ENCODE assay signal across 8 mouse cellular contexts in genomic region chr4:133518601-133519368, GRCm38 (mm10). TPM values are rescaled to one million over a fixed set of nuclear protein-coding genes. Genes with fewer than 3 reads are reported as not detected.
DNase-seq lines count a peak whose midpoint lies in the region; ATAC-seq and TF ChIP-seq lines count a peak whose summit lies in the region.

Kdf1 (plus strand) TSS chr4:133518963.

- WGBS in embryonic facial prominence, embryonic 11.5 days, result 4% methylated on average over 65 of the region's 69 CpGs
- WGBS in kidney, adult 2 months, result 3% methylated on average over 69 of the region's 69 CpGs
- WGBS in lung, adult 2 months, result 4% methylated on average over 69 of the region's 69 CpGs

- no peak for ATAC-seq in CD4-positive, CD25-positive, alpha-beta regulatory T cell, adult 4 months
- no peak for ATAC-seq in embryonic facial prominence, embryonic 11.5 days (replicated peaks; ENCODE audit: insufficient number of reproducible peaks, low FRiP score, low TSS enrichment, low read depth)
- ATAC-seq in megakaryocyte progenitor cell, adult 5-6 weeks (replicated peaks; ENCODE audit: poor library complexity), result no peak

- H3K9me3 ChIP-seq in embryonic facial prominence, embryonic 11.5 days (replicated peaks; ENCODE audit: control insufficient read depth, low read length), result no peaks in the 10 kb centered on the region

- H3K27me3 ChIP-seq in embryonic facial prominence, embryonic 11.5 days (ENCODE audit: control insufficient read depth, insufficient read depth, low read length), result peaks cover 30% of the 10 kb centered on the region
- no peaks in the 10 kb centered on the region for H3K27me3 ChIP-seq in kidney, adult 2 months (replicated peaks; ENCODE audit: control insufficient read depth, insufficient read depth, low read length)

- TF ChIP-seq POLR2A in kidney, adult 2 months (IDR thresholded peaks at IDR 0.05; ENCODE audit: low read depth, low read length), result peak; percentile 51
- no peak for TF ChIP-seq POLR2A in lung, adult 2 months (IDR thresholded peaks at IDR 0.05; ENCODE audit: borderline replicate concordance, extremely low read depth, low read depth, low read length)

- no peak for TF ChIP-seq CTCF in kidney, adult 2 months (conservative IDR thresholded peaks at IDR 0.05; ENCODE audit: insufficient read depth, insufficient read length, low read depth, low read length)
- TF ChIP-seq CTCF in lung, adult 2 months (IDR thresholded peaks at IDR 0.05; ENCODE audit: insufficient read depth, low read length), result no peak

- peak within 1 kb of the TSS; percentile 48 for H3K4me2 ChIP-seq in embryonic facial prominence, embryonic 11.5 days (ENCODE audit: low read depth, low read length)

- peak within 1 kb of the TSS; percentile 54 for H3K9ac ChIP-seq in embryonic facial prominence, embryonic 11.5 days (replicated peaks; ENCODE audit: low read length)

- peak within 1 kb of the TSS; percentile 39 for H3K4me3 ChIP-seq in embryonic facial prominence, embryonic 11.5 days (ENCODE audit: low read depth, low read length)
- peak within 1 kb of the TSS; percentile 73 for H3K4me3 ChIP-seq in kidney, adult 2 months (ENCODE audit: insufficient read depth, low read depth, low read length)
- peak within 1 kb of the TSS; percentile 49 for H3K4me3 ChIP-seq in lung, adult 2 months (replicated peaks; ENCODE audit: extremely low read depth, low read depth, low read length)

- H3K36me3 ChIP-seq in embryonic facial prominence, embryonic 11.5 days (replicated peaks; ENCODE audit: control insufficient read depth, insufficient read depth, low read depth, low read length), result no peaks in the 10 kb centered on the region
- no peaks in the 10 kb centered on the region for H3K36me3 ChIP-seq in kidney, adult 2 months (ENCODE audit: control insufficient read depth, insufficient read depth, low read length)

- peak; percentile 37 for DNase-seq in CD4-positive, CD25-positive, alpha-beta regulatory T cell, adult 2 months (ENCODE audit: low read depth, low spot score)
- peak; percentile 27 for DNase-seq in embryonic facial prominence, embryonic 11.5 days (ENCODE audit: low spot score)
- peak; percentile 87 for DNase-seq in kidney, adult 2 months
- peak; percentile 76 for DNase-seq in lung, adult 2 months
- peak; percentile 77 for DNase-seq in testis, postnatal 14 days (ENCODE audit: low spot score)
- DNase-seq in right cerebral cortex, adult 2 months (ENCODE audit: low spot score in 2 of 2), result no peak

- no peak within 1 kb of the TSS for H3K27ac ChIP-seq in embryonic facial prominence, embryonic 11.5 days (replicated peaks; ENCODE audit: low read depth, low read length)
- peak within 1 kb of the TSS; percentile 69 for H3K27ac ChIP-seq in kidney, adult 2 months (ENCODE audit: insufficient read depth, low read depth, low read length)

- no peaks in the 10 kb centered on the region for H3K4me1 ChIP-seq in embryonic facial prominence, embryonic 11.5 days (ENCODE audit: control insufficient read depth, insufficient read depth, low read length)
- H3K4me1 ChIP-seq in kidney, adult 2 months (ENCODE audit: control insufficient read depth, insufficient read depth, low read length), result peaks cover 14% of the 10 kb centered on the region; the same call in 1 of the 2 replicates
- H3K4me1 ChIP-seq in lung, adult 2 months (ENCODE audit: control insufficient read depth, insufficient read depth, low read length), result no peaks in the 10 kb centered on the region

RNA-seq across cellular contexts. Expression of gene Kdf1, which starts in this region (rescaled TPM):
- polyA plus RNA-seq in CD4-positive, CD25-positive, alpha-beta regulatory T cell, adult 4 months (2017; shearing (Covaris generic)), result under 1 TPM in 1 of 2 experiments, not detected in 1; 0.58 TPM
- 7.6 and 8.0 TPM in 2 replicates for polyA plus RNA-seq in embryonic facial prominence, embryonic 11.5 days (2014; fragmentation: Nextera tagmentation; extraction: Ambion mirVana)
- 39.7 and 42.3 TPM in 2 replicates for polyA plus RNA-seq in kidney, adult 2 months (2012; rRNA removed)
- polyA plus RNA-seq in lung, adult 2 months (2012; rRNA removed), result 19.0 and 22.2 TPM in 2 replicates
- total RNA-seq in megakaryocyte progenitor cell, adult 5-6 weeks (2015), result not detected in 2 replicates
- total RNA-seq in megakaryocyte progenitor cell, adult 5-6 weeks (2017), result not detected in 2 replicates

Comparison
In these comparisons a context has a peak if more than half of its experiments do, and no peak if none do; other contexts are left out.
1. DNase-seq: peak in CD4-positive, CD25-positive, alpha-beta regulatory T cell, adult 2 months (single experiment), embryonic facial prominence, embryonic 11.5 days (single experiment), kidney, adult 2 months (single experiment), lung, adult 2 months (single experiment) and testis, postnatal 14 days (single experiment); none in right cerebral cortex, adult 2 months (0 of 2).
2. Peak in every context shown above with its lines, with median percentiles within 50 percentile points of each other: H3K4me3 ChIP-seq.